Mouse (Mus musculus): Measurements from ENCODE around the gene Ghitm. TPM values are rescaled to one million over a fixed set of nuclear protein-coding genes. Genes with fewer than 3 reads are reported as not detected.

Ghitm gene
- polyA plus RNA-seq, 1 experiment: 20.0 TPM

DNA sequence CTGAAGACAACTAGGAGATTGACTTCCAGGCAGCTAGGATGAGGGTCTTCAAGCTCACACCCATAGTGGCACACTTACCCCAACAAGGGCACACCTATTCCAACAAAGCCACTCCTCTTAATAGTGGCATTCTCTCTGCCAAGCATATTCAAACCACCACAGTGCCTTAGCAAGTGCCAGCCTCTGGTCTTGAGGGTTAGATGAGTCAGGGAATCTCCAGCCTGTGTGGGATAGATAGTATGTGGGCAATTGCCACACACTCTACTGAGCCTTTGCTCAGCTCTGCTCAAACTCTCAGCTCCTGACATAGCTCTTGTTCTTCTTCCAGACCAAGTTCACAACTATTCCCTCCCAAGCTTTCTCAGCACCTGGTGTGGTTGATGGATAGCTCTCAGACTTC is 23.7 kb downstream of the Ghitm start:
- no peak for TF ChIP-seq GATA1 (IDR thresholded peaks at IDR 0.05; ENCODE audit: low read length)

DNA sequence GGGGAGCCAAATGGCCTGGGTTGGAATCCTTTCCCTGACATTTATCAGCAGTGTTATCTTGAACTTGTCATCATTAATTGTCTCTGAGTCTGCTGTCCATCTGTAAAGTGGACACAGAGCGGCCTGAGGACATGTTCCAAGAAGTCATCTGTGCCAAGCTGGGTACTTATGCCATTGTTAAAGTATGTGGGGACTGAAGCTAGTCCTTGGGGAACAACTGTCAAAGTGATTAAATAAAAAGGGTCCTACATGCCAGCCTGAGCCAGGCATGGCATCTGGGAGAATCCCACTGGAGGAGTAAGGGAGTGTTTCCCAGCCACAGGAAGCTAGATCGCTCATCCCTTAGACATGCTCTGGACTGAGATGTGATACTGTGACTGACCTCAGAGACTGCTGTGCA is 24.6 kb downstream of the Ghitm start:
- no peak for TF ChIP-seq GATA1 (IDR thresholded peaks at IDR 0.05; ENCODE audit: low read length)

DNA sequence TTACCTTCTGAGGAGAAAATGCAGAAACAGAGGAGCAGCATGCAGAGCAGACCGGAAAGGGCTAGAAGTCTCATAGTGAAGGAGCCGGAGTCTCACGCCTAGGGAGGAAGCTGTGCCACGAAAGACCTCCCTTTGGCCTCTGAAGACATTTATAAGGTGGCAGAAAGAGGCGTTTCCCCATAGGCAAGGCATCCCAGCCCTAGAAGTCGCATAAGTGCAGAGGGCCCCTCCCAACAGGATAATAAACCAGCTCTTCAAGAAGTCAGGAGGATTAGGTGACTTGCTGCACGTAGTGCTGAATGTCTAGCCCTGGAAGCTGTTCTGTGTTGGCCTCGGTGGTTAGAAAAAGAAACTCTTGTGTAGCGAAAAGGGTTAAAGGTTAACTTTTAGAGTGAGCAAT is 25.1 kb downstream of the Ghitm start:
- TF ChIP-seq GATA1 (IDR thresholded peaks at IDR 0.05; ENCODE audit: low read length): no peak

DNA sequence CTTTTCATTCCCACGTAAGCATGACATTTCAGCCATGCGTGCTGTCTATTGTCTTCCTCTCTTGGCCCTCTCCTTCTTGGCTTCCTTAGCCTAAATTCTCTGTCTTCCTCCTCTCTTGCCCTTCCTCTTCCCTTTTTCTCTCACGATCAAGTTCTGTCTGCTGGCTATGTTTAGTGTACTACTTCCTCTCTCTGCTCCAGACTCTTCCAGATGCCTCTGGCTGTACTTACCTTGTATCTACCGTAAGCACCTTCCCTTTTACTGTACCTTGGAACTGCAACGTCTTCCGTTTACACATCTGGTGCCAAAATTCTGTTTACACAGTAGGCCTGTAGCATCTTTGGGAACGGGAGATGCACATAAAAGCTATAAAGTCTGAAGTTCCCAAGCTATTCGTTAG is 25.6 kb downstream of the Ghitm start:
- TF ChIP-seq GATA1 (IDR thresholded peaks at IDR 0.05; ENCODE audit: low read length): no peak

DNA sequence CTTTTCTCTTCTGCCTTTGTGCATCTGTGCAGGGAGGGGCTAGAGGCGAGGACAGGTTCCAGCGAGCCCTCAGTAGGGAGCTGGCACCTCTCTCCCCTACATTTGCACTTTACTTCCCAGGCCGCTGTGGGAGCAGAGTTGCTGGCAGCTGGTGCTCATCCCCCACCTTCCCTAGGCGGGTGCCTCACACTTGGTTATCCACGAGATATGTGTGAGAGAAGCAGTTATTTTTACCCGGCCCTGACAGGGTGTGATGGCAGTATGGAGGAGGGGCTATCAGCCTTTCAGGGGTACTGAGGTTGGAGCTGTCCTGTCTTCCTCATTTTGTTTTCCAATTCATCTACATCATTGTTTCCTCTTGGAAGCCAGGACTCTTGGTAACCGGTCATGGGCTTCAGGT is 29.2 kb downstream of the Ghitm start:
- no peak for TF ChIP-seq GATA1 (IDR thresholded peaks at IDR 0.05; ENCODE audit: low read length)

DNA sequence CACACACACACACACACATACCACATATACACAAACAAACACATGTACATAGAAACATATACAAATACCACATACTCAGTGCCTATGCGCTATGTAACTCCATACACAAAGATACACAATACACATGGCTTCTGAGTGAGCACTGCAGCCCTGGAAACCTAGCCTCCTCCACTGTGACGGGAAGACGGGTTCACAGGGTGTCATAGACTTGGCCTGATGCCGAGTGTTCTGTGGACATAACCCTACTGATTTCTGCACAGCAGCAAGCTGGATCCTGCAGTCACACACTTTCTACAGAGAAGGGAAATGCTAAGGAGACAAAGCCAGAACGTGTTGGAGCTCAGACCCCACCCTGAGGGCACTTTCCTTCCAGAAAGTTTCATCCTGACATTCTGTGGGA is 30.3 kb downstream of the Ghitm start:
- TF ChIP-seq GATA1 (IDR thresholded peaks at IDR 0.05; ENCODE audit: low read length): no peak

DNA sequence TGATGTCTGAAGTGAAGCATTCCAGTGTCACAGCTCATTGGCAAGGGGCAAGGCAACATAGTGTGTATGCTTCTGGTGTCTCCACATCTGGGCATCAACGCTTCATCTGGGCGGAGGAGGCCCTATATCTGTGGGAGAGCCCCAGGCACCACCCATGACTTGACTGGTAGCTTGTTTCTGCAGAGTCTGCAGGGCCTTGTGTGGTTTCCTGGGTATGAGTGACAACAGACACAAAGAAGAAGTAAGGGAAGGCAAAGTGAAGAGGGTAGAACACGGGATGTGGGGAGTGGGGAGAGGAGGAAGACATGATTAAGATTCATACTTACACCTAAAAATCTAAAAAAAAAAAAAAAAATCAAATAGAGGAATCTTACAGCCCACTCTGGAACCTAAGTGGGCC is 32.6 kb downstream of the Ghitm start:
- TF ChIP-seq GATA1 (IDR thresholded peaks at IDR 0.05; ENCODE audit: low read length): no peak

DNA sequence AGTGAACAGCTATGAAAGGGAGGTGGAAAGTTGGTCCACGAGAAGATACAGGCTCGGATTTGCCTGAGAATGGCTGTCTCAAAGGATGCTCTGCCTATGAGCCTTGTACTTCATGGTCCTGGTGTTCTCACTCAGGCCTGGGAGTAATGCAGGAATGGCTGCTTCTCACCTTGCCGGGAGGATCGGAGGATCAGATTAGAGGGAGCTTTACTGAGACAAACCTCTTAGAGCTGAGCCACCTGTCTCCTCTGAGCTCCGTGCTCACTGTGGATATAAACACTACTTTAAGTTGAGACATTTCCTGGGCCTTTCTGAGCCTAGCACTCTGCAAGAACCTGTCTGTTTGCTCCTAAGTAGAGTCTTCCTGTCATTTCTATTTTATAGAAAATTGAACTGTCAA is 33.5 kb downstream of the Ghitm start:
- TF ChIP-seq GATA1 (IDR thresholded peaks at IDR 0.05; ENCODE audit: low read length): no peak

DNA sequence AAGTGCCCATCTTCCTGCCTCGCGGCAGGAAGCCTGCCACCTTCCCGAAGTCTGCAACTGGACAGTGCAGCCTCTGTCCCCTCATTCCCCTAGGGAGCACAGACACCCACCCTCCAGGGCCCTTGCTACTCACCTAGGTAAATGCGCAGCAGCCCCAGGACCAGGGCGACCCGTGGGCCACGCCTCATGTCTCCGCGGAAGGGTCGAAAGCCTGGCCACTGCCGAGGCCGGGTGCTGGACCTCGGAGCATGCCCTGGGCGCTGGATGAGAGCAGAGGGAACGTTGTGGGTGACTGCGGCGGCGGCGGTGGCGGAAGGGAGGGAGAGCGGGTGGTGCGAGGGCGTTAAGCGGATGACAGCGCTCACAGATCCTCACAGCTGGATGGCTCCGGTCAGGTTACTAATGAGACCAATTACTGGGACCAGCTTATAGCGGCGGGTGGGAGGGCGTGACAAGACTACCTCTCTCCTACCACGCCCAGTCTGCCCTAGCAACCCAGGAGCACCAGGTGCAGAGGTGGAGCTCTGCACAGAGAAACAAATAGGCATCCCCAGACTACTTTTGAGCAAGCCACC is 37.0 kb downstream of the Ghitm start, which contains the start of gene Cdhr1:
TSS of gene Cdhr1 (minus strand) at position 392 of the 575 bp plus-strand sequence.
- no peak for TF ChIP-seq GATA1 (IDR thresholded peaks at IDR 0.05; ENCODE audit: low read length)

DNA sequence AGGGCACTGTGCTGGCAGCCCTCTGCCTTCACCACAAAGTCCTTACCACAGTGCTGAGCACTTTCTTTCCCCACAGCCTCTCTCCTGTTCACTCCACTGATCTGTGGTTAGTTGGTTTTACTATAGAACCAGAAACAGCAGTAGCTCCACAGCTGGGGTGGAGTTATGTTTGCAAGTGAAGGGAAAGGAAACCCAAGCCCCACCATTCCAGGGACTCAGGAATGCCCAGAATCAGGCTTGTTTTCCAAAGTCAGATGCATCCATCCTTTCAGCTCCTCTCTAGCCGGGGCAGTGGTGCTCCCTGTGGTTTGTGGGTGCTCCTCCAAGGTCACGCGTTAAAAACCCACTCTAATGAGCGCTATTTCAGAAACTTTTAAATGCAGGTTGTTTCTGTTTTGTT is 39.5 kb downstream of the Ghitm start:
- no peak for TF ChIP-seq GATA1 (IDR thresholded peaks at IDR 0.05; ENCODE audit: low read length)

DNA sequence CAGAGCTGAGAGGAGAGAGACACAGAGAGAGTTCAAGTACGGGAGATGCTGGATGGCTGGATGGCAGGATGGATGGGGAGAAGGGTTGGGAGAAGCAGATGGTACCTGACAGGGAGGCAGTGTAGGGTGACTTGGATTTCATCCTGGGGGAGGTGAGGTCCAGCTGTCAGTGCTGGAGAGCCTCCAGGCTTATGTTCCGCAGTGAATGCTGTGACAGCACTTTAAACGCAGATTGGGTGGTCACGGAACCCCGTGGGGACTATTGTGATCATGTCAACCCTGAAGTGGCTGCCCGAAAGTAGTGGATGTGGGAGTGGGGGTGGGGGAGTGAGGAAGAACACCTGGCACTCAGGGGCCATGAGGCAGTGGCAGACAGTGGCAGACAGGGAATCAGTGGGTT is 40.6 kb downstream of the Ghitm start:
- TF ChIP-seq GATA1 (IDR thresholded peaks at IDR 0.05; ENCODE audit: low read length): no peak

DNA sequence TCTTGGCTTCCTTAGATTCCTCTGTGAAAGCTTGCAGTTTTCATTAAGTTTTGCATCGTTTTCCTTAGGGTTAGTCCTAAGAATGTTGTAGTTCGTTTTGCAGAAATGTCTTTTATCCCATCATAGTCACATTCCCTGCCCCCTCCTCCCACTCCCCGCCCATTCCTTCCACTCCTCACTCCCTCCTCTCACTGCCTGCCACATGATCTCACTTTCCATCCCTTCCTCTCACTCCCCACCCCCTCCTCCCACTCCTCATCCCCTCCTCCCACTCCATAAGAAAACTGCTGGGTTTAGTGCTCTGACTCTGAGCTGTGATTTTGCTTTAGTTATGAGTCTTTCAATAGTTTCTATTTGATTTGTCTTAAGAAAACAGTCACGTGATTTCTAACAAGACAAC is 51.3 kb downstream of the Ghitm start:
- no peak for TF ChIP-seq GATA1 (IDR thresholded peaks at IDR 0.05; ENCODE audit: low read length)

DNA sequence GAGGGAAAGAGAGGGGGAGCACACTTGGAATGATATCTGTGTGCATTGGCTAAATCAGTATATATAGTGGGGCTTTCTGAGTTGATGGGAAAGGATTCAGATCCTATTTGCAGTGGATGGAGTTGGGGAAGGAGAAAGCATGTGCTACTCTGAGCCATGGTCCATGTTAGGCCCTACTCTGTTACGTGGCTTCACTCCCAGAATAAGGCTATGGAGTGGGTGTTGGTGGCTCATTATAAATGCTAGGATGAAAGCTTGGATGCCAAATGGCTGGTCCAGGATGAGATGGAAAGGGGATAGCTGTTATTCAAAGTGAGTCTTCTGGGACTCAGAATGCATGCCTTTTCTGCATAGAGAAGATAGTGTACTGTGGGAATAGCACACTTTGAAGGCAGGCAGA is 54.3 kb downstream of the Ghitm start:
- no peak for TF ChIP-seq GATA1 (IDR thresholded peaks at IDR 0.05; ENCODE audit: low read length)

Other genes starting within 250 kb of the Ghitm start
- 0.49 and 0.56 TPM in 2 replicates for gene Ccser2, start 166.5 kb downstream of the Ghitm start, polyA plus RNA-seq (2012)
- not detected in 2 replicates for gene Rgr, start 86.3 kb downstream of the Ghitm start, polyA plus RNA-seq (2012)
- not detected in 2 replicates for gene Lrit1, start 80.4 kb downstream of the Ghitm start, polyA plus RNA-seq (2012)
- gene Lrit2, start 67.3 kb downstream of the Ghitm start, polyA plus RNA-seq (2012): not detected in 2 replicates
- gene Cdhr1, start 36.9 kb downstream of the Ghitm start, polyA plus RNA-seq (2012): not detected in 2 replicates
- not detected in 2 replicates for gene 2610528A11Rik, start 21.2 kb downstream of the Ghitm start, polyA plus RNA-seq (2012)